Mouse (Mus musculus) duodenum, adult 2 months (tissue): ENCODE data around the gene Olfr361. TPM values are rescaled to one million over a fixed set of nuclear protein-coding genes. Genes with fewer than 3 reads are reported as not detected.

Source experiments
- polyA plus RNA-seq: library from polyadenylated mRNA; depleted of rRNA; stranded (reverse); fragments of >200 nt; gene quantifications from 2 replicates; pipeline ENCODE4 v1.2.3, GENCODE M21; 2012; ENCODE audit warnings: low replicate concordance; rRNA removed

The Olfr361 gene
- not detected in 2 replicates for polyA plus RNA-seq

DNA sequence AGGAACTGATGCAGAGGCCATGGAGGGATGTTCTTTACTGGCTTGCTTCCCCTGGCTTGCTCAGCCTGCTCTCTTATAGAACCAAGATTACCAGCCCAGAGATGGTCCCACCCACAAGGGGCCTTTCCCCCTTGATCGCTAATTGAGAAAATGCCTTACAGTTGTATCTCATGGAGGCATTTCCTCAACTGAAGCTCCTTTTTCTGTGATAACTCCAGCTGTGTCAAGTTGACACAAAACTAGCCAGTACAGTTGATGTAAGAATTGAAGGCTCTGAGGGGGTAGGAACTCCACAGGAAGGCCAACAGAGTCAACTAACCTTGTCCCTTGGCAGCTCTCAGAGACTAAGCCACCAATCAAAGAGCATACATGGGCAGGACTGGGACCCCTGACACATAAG is at the start of gene Olfr361:
TSS of gene Olfr361 (minus strand) at position 101 of the 400 bp plus-strand sequence.

DNA sequence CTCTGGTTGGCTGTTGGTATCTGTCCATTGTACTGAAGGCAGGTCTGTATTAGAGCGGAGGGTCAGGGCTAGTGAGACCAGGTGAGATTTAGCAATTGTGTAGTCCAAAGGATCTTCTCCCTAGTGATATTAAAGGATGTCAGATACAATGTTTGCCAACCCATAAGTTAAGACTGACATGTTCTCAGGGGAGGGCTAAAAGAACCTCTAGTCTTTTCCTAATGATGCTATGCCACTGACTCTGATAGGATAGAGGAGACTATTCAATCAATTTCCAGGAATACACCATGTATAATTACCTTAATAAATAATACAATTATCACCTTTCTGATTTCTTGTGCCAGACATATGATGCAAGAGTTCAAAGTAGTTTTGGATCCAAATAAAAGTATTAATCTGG is 28.7 kb upstream of the Olfr361 start, which contains the start of gene Olfr362:
TSS of gene Olfr362 (minus strand) at position 101 of the 400 bp plus-strand sequence.

DNA sequence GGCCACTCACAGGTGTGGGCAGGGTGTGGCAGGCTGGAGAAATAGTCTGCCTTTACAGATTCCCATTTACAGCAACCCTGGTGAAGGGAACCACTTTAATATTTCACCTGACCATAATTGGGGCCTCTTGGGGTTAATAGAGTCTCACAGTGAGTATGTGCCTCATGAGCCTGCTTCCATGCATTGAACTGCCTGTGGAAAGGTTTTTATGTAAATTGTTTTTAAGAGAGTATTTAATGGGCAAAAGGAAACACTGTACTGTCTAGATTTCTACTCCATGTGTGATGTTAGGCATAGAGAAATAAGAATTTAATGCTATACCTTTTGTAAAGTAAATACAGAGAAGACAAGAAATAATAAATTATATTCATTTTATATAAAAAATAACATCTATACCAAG is 23.6 kb downstream of the Olfr361 start, which contains the start of gene Olfr360:
TSS of gene Olfr360 (plus strand) at position 301 of the 400 bp plus-strand sequence.

Other genes with a start within 250 kb of the Olfr361 start
- not detected in 2 replicates for gene Olfr350, start 243.0 kb downstream of the Olfr361 start, polyA plus RNA-seq
- not detected in 2 replicates for gene Olfr351, start 226.6 kb downstream of the Olfr361 start, polyA plus RNA-seq
- gene Olfr352, start 220.8 kb downstream of the Olfr361 start, polyA plus RNA-seq: not detected in 2 replicates
- gene Olfr353, start 196.4 kb downstream of the Olfr361 start, polyA plus RNA-seq: not detected in 2 replicates
- not detected in 2 replicates for gene Olfr354, start 183.6 kb downstream of the Olfr361 start, polyA plus RNA-seq
- gene Olfr355, start 160.4 kb downstream of the Olfr361 start, polyA plus RNA-seq: not detected in 2 replicates
- not detected in 2 replicates for gene Olfr356, start 152.2 kb downstream of the Olfr361 start, polyA plus RNA-seq
- not detected in 2 replicates for gene Olfr357, start 95.5 kb downstream of the Olfr361 start, polyA plus RNA-seq
- not detected in 2 replicates for gene Olfr358, start 80.0 kb downstream of the Olfr361 start, polyA plus RNA-seq
- gene Olfr360, start 23.5 kb downstream of the Olfr361 start, polyA plus RNA-seq: not detected in 2 replicates
- not detected in 2 replicates for gene Olfr362, start 28.6 kb upstream of the Olfr361 start, polyA plus RNA-seq
- gene Olfr364-ps1, start 50.0 kb upstream of the Olfr361 start, polyA plus RNA-seq: not detected in 2 replicates
- not detected in 2 replicates for gene Olfr365, start 98.9 kb upstream of the Olfr361 start, polyA plus RNA-seq
- gene Olfr366, start 122.3 kb upstream of the Olfr361 start, polyA plus RNA-seq: not detected in 2 replicates
- gene Olfr368, start 237.2 kb upstream of the Olfr361 start, polyA plus RNA-seq: not detected in 2 replicates